Mouse (Mus musculus) kidney, embryonic 16.5 days (tissue): Measurements from ENCODE around the gene Mlip. TPM values are rescaled to one million over a fixed set of nuclear protein-coding genes. Genes with fewer than 3 reads are reported as not detected.
"Not testable (repeated sequence)": the region's sequence is repeated elsewhere in the genome, so short reads cannot be mapped to it uniquely, and the experiment has no call there.

Source experiments
- ATAC-seq: fragments of 200-750 bp; cut with Nextera tagmentation; 2 replicates; pipeline ENCODE4 v1.8.0; 2017; ENCODE audit warnings: moderate TSS enrichment; ENCODE audit not compliant: low FRiP score, low TSS enrichment
- H3K27ac ChIP-seq: fragments of 300-500 bp; sonication (generic); 2 replicates; pipeline ENCODE4 v1.5.1; 2014; ENCODE audit warnings: low read length
- H3K27me3 ChIP-seq: fragments of 300-500 bp; sonication (generic); 2 replicates; pipeline ENCODE4 v1.6.1; 2014; ENCODE audit warnings: low read length, control low read depth, mixed read lengths; ENCODE audit not compliant: insufficient read depth
- H3K36me3 ChIP-seq: fragments of 300-500 bp; sonication (generic); 2 replicates; pipeline ENCODE4 v1.6.1; 2014; ENCODE audit warnings: low read length, control low read depth, mixed read lengths; ENCODE audit not compliant: insufficient read depth
- H3K4me1 ChIP-seq: fragments of 300-500 bp; sonication (generic); 2 replicates; pipeline ENCODE4 v1.6.1; 2014; ENCODE audit warnings: low read length, control low read depth, mixed read lengths; ENCODE audit not compliant: insufficient read depth
- H3K4me2 ChIP-seq: fragments of 300-500 bp; sonication (generic); replicated peaks from 2 replicates; pipeline ENCODE4 v1.6.1; 2014; ENCODE audit warnings: low read depth, low read length
- H3K4me3 ChIP-seq: fragments of 300-500 bp; sonication (generic); 2 replicates; pipeline ENCODE4 v1.5.1; 2014; ENCODE audit warnings: mild to moderate bottlenecking, low read length
- H3K9ac ChIP-seq: fragments of 300-500 bp; sonication (generic); replicated peaks from 2 replicates; pipeline ENCODE4 v1.6.1; 2014; ENCODE audit warnings: low read length
- H3K9me3 ChIP-seq: fragments of 300-500 bp; sonication (generic); 2 replicates; pipeline ENCODE4 v1.6.1; 2016; ENCODE audit warnings: low read length, control low read depth
- WGBS: fragments of 180-500 bp; shearing (Covaris S2); extraction: QIAGEN DNeasy Blood & Tissue Kit; methylation state at CpG from one replicate; pipeline ENCODE4 v1.1.7; 2014; 5-methylcytosine and 5-hydroxymethylcytosine counted together
- polyA plus RNA-seq: library from polyadenylated mRNA; unstranded; fragments of >200 nt; fragmentation: Nextera tagmentation; extraction: Ambion mirVana; gene quantifications from 2 replicates; pipeline ENCODE4 v1.2.1, GENCODE M21; 2015

Mlip gene
- polyA plus RNA-seq, 1 experiment from 2014 or later: 0.41 TPM

- Histone ChIP-seq H3K27me3 (no peaks in the 10 kb centered on the region), H3K4me2 (no peak overlapping the region), H3K27ac (no peak overlapping the region), H3K9ac (no peak overlapping the region), H3K4me1 (no peaks in the 10 kb centered on the region), H3K36me3 (no peaks in the 10 kb centered on the region), H3K9me3 (no peaks in the 10 kb centered on the region), H3K4me3 (no peak overlapping the region)
- WGBS: 60% methylated on average over 4 of the region's 4 CpGs
- ATAC-seq: no peak
These were observed 192.4 kb downstream of the Mlip start for GRCm38 (mm10) chr9:77160277-77160926.

DNA sequence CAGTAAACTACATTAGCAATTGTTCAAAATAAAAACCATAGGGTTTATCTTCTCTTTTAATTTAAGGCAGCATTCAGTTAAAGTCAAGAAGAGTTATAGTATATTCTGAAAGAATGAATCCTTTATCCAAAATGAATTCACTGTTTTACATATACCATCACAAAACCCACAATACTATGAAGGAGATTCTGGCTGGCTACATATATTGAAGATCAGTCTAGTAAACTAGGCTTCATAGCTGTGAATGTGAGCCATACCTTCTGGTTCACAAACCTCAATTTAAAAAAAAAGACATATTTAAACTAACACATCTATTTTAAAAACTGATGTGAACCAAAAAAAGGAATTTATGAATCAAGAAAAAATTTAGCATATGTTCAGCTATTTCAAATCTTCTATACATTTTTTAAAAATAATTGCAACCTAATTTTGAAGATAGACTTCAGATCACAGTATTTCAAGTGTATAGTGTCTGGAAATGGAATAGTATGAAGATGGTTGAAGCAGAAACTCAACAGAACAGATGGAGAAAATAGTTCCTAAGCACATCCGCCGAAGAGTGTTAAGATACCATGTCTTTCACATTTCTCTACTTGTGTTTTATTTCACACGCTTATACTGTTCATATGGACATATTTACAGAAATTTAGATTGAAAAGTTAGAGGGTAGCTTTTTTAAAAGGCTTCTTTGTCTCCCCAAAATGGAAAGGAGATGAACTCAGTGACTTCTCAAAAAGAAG lies 204.1 kb downstream of the Mlip start:
- H3K4me3 ChIP-seq: no peak overlapping the region
- H3K27ac ChIP-seq: no peak overlapping the region
- no peak overlapping the region for H3K9ac ChIP-seq
- 91% methylated on average over 3 of the region's 3 CpGs for WGBS
- no peaks in the 10 kb centered on the region for H3K9me3 ChIP-seq
- no peaks in the 10 kb centered on the region for H3K27me3 ChIP-seq
- H3K4me2 ChIP-seq: no peak overlapping the region
- H3K36me3 ChIP-seq: no peaks in the 10 kb centered on the region
- H3K4me1 ChIP-seq: no peaks in the 10 kb centered on the region
- no peak for ATAC-seq

- H3K27me3 ChIP-seq: no peaks in the 10 kb centered on the region
- H3K4me3 ChIP-seq: no peak overlapping the region
- no peaks in the 10 kb centered on the region for H3K36me3 ChIP-seq
- no peak overlapping the region for H3K4me2 ChIP-seq
- ATAC-seq: no peak
- H3K9me3 ChIP-seq: no peaks in the 10 kb centered on the region
- H3K9ac ChIP-seq: no peak overlapping the region
- no peak overlapping the region for H3K27ac ChIP-seq
- WGBS: 68% methylated on average over 1 of the region's 1 CpGs
- no peaks in the 10 kb centered on the region for H3K4me1 ChIP-seq
These were observed 233.0 kb downstream of the Mlip start for GRCm38 (mm10) chr9:77119735-77120134.

DNA sequence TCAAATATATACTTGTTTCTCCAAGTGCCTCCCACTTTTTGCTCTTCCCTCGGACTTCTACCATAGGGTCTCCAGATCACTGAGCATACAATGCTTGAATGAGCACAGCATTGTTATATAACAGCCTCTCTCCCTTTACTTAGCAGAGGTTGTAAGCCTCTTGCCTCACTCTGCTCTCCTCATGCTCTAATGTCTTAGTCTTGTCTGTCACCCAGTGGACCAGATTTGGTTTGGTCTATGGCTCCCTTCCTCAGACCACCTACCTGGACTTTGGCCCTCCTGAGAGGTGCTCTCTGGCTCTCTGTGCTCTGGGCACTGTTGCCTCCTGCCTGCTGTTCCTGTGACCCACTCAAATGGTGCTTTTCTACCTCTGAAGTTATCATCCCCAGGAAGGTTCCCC lies 255.9 kb downstream of the Mlip start:
- Histone ChIP-seq H3K27ac (no peak overlapping the region), H3K4me1 (no peaks in the 10 kb centered on the region), H3K4me2 (no peak overlapping the region), H3K9me3 (no peaks in the 10 kb centered on the region), H3K36me3 (no peaks in the 10 kb centered on the region), H3K4me3 (no peak overlapping the region), H3K9ac (no peak overlapping the region), H3K27me3 (no peaks in the 10 kb centered on the region)
- WGBS: 43% methylated on average over 1 of the region's 1 CpGs
- ATAC-seq: no peak

DNA sequence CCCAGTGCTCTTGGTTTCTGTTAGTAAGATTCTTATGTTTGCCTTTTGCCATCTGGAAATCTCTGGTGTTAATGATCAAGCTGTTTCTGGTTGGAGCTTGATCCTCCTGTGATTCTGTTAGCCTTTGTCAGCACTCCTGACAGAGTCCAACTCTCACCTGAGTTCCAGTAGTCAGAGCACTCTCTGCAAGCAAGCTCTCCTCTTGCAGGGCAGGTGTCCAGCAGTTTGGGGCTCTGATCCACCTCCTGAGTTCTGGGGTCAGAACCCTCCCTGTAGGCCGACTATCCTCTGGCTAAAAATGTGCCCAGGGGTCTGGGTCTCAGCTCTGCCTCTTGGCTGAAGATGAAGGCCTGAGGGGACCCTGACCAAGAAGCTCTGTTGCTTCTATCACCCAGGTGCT lies 269.5 kb downstream of the Mlip start:
- H3K27ac ChIP-seq, H3K4me1 ChIP-seq, ATAC-seq, H3K9me3 ChIP-seq, H3K9ac ChIP-seq, H3K27me3 ChIP-seq, H3K36me3 ChIP-seq, H3K4me2 ChIP-seq, H3K4me3 ChIP-seq: not testable (repeated sequence)
- 69% methylated on average over 1 of the region's 1 CpGs for WGBS

GRCm38 (mm10) chr9:77071676-77072075 lies 281.1 kb downstream of the Mlip start:
- no peak for ATAC-seq
- 72% methylated on average over 2 of the region's 2 CpGs for WGBS
- H3K4me1 ChIP-seq: no peaks in the 10 kb centered on the region
- no peak overlapping the region for H3K9ac ChIP-seq
- no peak overlapping the region for H3K4me3 ChIP-seq
- no peaks in the 10 kb centered on the region for H3K9me3 ChIP-seq
- H3K27me3 ChIP-seq: no peaks in the 10 kb centered on the region
- no peaks in the 10 kb centered on the region for H3K36me3 ChIP-seq
- H3K27ac ChIP-seq: no peak overlapping the region
- no peak overlapping the region for H3K4me2 ChIP-seq

DNA sequence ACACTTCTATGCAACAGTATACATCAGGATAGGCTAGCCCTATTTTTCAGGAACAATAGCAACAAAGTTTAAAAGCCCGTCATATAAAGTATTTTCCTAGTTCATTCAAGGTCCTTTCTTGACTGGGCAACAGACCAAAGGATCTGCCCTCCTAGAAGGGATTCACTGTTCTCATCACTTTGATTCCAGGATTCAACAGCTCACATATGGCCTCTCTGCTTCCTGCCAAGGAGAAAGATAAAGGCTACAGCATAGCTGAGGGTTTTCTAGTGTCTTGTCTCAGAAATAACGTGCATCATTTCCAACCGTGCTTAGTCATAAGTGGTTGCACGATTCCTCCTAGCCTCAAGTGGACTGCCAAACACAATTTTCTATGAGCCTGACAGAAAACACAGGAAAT lies 296.2 kb downstream of the Mlip start:
- no peak for ATAC-seq
- no peaks in the 10 kb centered on the region for H3K27me3 ChIP-seq
- no peak overlapping the region for H3K4me3 ChIP-seq
- H3K4me2 ChIP-seq: no peak overlapping the region
- no peaks in the 10 kb centered on the region for H3K36me3 ChIP-seq
- H3K9me3 ChIP-seq: no peaks in the 10 kb centered on the region
- no peaks in the 10 kb centered on the region for H3K4me1 ChIP-seq
- no peak overlapping the region for H3K9ac ChIP-seq
- WGBS: 81% methylated on average over 4 of the region's 4 CpGs
- H3K27ac ChIP-seq: no peak overlapping the region

- no peak for ATAC-seq
- Histone ChIP-seq H3K9ac (no peak overlapping the region), H3K4me2 (no peak overlapping the region), H3K36me3 (no peaks in the 10 kb centered on the region), H3K4me1 (no peaks in the 10 kb centered on the region), H3K9me3 (no peaks in the 10 kb centered on the region), H3K27me3 (no peaks in the 10 kb centered on the region), H3K4me3 (no peak overlapping the region), H3K27ac (no peak overlapping the region)
- 76% methylated on average over 9 of the region's 9 CpGs for WGBS
These were observed 298.2 kb downstream of the Mlip start for GRCm38 (mm10) chr9:77054426-77055193.
